Mouse (Mus musculus) limb, embryonic 14.5 days (tissue): ENCODE measurements at regions not wholly inside any gene's neighbourhood (a gene's known extent, or its start where the extent isn't known, plus 50 kb on each side); places are given as distances from the start of the nearest gene placed in this dataset.

Experiments
- ATAC-seq: fragments of 200-750 bp; cut with Nextera tagmentation; 2 replicates; pipeline ENCODE4 v1.8.0; 2017; ENCODE audit warnings: low read depth, moderate number of reproducible peaks, moderate TSS enrichment; ENCODE audit not compliant: low FRiP score
- DNase-seq: peaks from one replicate; pipeline ENCODE4 v3.0.0-alpha.2; 2015; ENCODE audit warnings: low spot score
- H3K27ac ChIP-seq: fragments of 300-500 bp; sonication (generic); replicated peaks from 2 replicates; pipeline ENCODE4 v1.5.1; 2014; ENCODE audit warnings: low read depth, mild to moderate bottlenecking, low read length, moderate library complexity, mixed read lengths
- H3K27me3 ChIP-seq: fragments of 300-500 bp; sonication (generic); 2 replicates; pipeline ENCODE4 v1.6.1; 2014; ENCODE audit warnings: low read length, mixed read lengths; ENCODE audit not compliant: control insufficient read depth, insufficient read depth
- H3K36me3 ChIP-seq: fragments of 300-500 bp; sonication (generic); 2 replicates; pipeline ENCODE4 v1.6.1; 2014; ENCODE audit warnings: mild to moderate bottlenecking, low read length, moderate library complexity, mixed read lengths; ENCODE audit not compliant: control insufficient read depth, insufficient read depth
- H3K4me1 ChIP-seq: fragments of 300-500 bp; sonication (generic); 2 replicates; pipeline ENCODE4 v1.6.1; 2014; ENCODE audit warnings: antibody characterized with exemption, low read length, mixed read lengths; ENCODE audit not compliant: control insufficient read depth, insufficient read depth
- H3K4me2 ChIP-seq: fragments of 300-500 bp; sonication (generic); replicated peaks from 2 replicates; pipeline ENCODE4 v1.6.1; 2014; ENCODE audit warnings: low read depth, mild to moderate bottlenecking, low read length, moderate library complexity; ENCODE audit not compliant: severe bottlenecking
- H3K4me3 ChIP-seq: fragments of 300-500 bp; sonication (generic); replicated peaks from 2 replicates; pipeline ENCODE4 v1.5.1; 2014; ENCODE audit warnings: low read length
- H3K9ac ChIP-seq: fragments of 300-500 bp; sonication (generic); 2 replicates; pipeline ENCODE4 v1.6.1; 2014; ENCODE audit warnings: mild to moderate bottlenecking, low read depth, low read length, moderate library complexity; ENCODE audit not compliant: severe bottlenecking
- H3K9me3 ChIP-seq: fragments of 300-500 bp; sonication (generic); 2 replicates; pipeline ENCODE4 v1.6.1; 2016; ENCODE audit warnings: low read length; ENCODE audit not compliant: control insufficient read depth
- POLR2A ChIP-seq: fragments of 200-500 bp; IDR thresholded peaks from 2 replicates; pipeline ENCODE4 v1.8.0; 2012; ENCODE audit warnings: inconsistent platforms, mild to moderate bottlenecking, moderate library complexity, borderline replicate concordance; ENCODE audit not compliant: insufficient read depth, insufficient read length; ENCODE audit errors: extremely low read depth
- WGBS: fragments of 180-500 bp; shearing (Covaris S2); extraction: QIAGEN DNeasy Blood & Tissue Kit; methylation state at CpG from one replicate; pipeline ENCODE4 v1.1.7; 2014; 5-methylcytosine and 5-hydroxymethylcytosine counted together

DNA sequence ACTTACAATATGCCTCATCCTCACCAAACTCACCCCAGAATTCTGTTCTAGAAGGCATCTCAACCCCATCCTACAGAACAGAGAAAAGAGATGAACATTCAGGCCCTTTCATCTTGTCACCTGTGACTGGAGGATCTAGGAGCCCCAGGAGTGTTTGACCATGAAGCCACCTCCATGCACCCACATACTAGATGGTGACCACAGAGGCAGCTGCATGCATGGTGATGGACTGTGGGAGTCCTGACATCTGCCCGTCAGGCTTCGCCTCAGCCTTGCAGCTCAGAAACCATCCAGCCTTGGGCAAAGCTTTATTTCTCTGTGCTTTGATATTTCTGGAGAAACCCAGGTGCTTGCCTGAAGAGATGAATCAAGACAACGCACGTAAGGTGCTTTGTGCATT, 74.8 kb upstream of the Il12b start:
- no peak for ATAC-seq

GRCm38 (mm10) chr11:44325525-44325924, 74.3 kb upstream of the Il12b start:
- Histone ChIP-seq H3K9me3 (no peaks in the 10 kb centered on the region), H3K36me3 (no peaks in the 10 kb centered on the region), H3K4me1 (no peaks in the 10 kb centered on the region), H3K27ac (no peak overlapping the region), H3K9ac (no peak overlapping the region), H3K4me3 (no peak overlapping the region), H3K27me3 (no peaks in the 10 kb centered on the region), H3K4me2 (no peak overlapping the region)
- TF ChIP-seq POLR2A, result no peak
- 87% methylated on average over 11 of the region's 11 CpGs for WGBS
- ATAC-seq, result no peak
- no peak for DNase-seq

More for the DNA sequence above, 74.8 kb upstream of the Il12b start:
- Histone ChIP-seq H3K27me3 (no peaks in the 10 kb centered on the region), H3K9ac (no peak overlapping the region), H3K4me2 (no peak overlapping the region), H3K27ac (no peak overlapping the region), H3K4me3 (no peak overlapping the region), H3K4me1 (no peaks in the 10 kb centered on the region), H3K36me3 (no peaks in the 10 kb centered on the region), H3K9me3 (no peaks in the 10 kb centered on the region)
- TF ChIP-seq POLR2A, result no peak
- 97% methylated on average over 4 of the region's 4 CpGs for WGBS
- DNase-seq, result no peak

DNA sequence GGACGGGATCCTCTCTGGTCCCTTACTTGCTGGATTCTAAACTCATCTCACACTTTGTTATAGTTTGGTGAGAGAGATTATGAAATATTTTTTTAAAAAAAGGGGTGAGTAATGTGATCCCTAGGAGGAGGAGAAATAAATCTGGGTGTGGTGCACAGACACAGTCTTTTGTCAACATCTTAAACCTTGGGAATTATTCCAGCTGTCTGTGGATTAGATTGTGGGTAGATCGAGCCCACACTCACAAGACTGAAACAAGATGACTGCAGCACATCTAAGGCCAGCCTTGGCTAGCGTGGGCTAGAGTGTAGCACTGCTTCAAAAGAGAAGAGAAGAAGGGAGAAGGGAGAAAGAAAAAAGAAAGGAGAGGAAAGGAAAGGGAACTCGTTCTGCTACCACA, 70.4 kb upstream of the Il12b start:
- no peak for TF ChIP-seq POLR2A
- Histone ChIP-seq H3K27ac (no peak overlapping the region), H3K27me3 (no peaks in the 10 kb centered on the region), H3K4me1 (no peaks in the 10 kb centered on the region), H3K4me2 (no peak overlapping the region), H3K9ac (no peak overlapping the region), H3K9me3 (no peaks in the 10 kb centered on the region), H3K4me3 (no peak overlapping the region), H3K36me3 (no peaks in the 10 kb centered on the region)
- no peak for DNase-seq
- no peak for ATAC-seq
- WGBS, result 66% methylated on average over 4 of the region's 4 CpGs

DNA sequence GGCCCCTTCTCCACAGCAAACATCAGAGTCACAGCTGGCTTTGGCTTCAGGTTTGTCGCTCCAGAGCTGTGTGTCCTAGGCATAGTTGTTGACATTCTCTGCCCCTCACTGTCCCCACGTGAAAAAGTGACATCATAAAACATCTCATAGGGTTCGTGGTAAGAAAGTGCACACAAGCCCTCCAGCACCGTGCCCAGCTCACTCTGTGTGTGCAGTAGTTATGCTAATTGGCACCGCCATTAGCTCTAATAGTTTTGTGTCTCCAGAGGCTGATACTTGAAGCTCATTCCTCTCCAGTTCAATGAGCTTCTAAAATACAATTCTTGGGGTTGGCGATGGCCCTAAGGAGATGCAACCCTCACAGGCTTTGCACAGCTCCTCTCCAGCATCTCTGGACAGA, 69.4 kb upstream of the Il12b start:
- H3K4me2 ChIP-seq, result no peak overlapping the region
- no peak overlapping the region for H3K4me3 ChIP-seq
- no peak overlapping the region for H3K27ac ChIP-seq
- H3K4me1 ChIP-seq, result no peaks in the 10 kb centered on the region
- WGBS, result 62% methylated on average over 6 of the region's 6 CpGs
- no peaks in the 10 kb centered on the region for H3K9me3 ChIP-seq
- no peak overlapping the region for H3K9ac ChIP-seq
- TF ChIP-seq POLR2A, result no peak
- DNase-seq (no peak), ATAC-seq (no peak)
- no peaks in the 10 kb centered on the region for H3K36me3 ChIP-seq
- no peaks in the 10 kb centered on the region for H3K27me3 ChIP-seq

DNA sequence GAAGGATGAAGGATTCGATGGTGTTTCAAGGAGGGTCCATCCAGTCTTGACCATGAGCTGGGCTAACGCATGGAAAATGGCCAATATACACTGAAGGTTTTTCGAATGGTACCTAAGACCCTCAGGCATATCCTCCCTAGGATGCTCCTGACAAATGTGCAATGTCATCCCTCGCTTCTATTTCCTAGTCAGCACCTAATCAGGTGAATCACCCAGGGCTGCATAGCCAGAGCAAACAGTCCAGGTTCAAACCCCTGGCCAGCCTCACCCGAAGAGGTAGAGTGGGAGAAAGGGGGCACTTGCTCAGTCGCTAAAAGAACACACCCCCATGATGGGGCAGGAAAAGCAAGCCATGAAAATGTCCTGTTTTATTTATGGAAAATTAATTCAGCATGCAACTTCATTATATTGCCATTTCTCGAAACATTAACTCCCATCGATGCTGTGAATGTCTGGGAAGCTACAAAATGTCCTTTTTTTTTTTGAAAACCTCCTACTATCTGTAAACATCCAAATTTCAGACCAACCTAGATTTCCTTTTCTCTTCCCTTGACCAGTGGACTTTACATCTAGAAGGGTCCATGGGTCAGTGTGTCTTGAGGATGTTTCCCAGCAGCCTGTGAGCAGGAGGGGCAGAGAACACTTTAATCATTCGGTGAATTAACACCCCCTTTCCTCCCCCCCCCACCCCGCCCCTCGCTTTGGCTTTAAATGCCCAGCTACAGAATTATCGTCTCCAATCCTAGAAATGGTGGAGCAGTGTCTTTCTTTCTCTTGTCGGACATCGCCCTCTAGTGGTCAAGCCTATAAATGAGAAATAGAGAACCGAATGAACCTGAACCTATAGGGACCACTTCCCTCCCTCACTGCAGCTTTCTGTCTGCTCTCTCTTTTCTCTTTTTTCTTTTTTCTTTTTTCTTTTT, 68.8 kb upstream of the Il12b start:
- TF ChIP-seq POLR2A, result no peak
- 38% methylated on average over 15 of the region's 15 CpGs for WGBS
- H3K9ac ChIP-seq, result no peak overlapping the region
- H3K27ac ChIP-seq, result no peak overlapping the region
- DNase-seq, result peak; percentile 86
- ATAC-seq, result peak; percentile 62; the same call in 1 of the 2 replicates
- no peaks in the 10 kb centered on the region for H3K4me1 ChIP-seq
- no peaks in the 10 kb centered on the region for H3K36me3 ChIP-seq
- no peak overlapping the region for H3K4me2 ChIP-seq
- no peaks in the 10 kb centered on the region for H3K9me3 ChIP-seq
- no peaks in the 10 kb centered on the region for H3K27me3 ChIP-seq
- H3K4me3 ChIP-seq, result no peak overlapping the region
